Mouse (Mus musculus): ENCODE results near the gene Kpna2. TPM values are rescaled to one million over a fixed set of nuclear protein-coding genes. Genes with fewer than 3 reads are reported as not detected.

The Kpna2 gene
- 439 and 461 TPM in 2 replicates for polyA plus RNA-seq (2012; rRNA removed)

GRCm38 (mm10) chr11:106999151-106999948 is at the start of gene Kpna2:
Gene Kpna2, minus strand, starts transcription at chr11:106999541.

GRCm38 (mm10) chr11:107025411-107026321 is 26.3 kb upstream of the Kpna2 start, which contains the start of gene 1810010H24Rik:
Gene 1810010H24Rik, plus strand, starts transcription at chr11:107025681.

Other genes starting within 250 kb of the Kpna2 start
- 16.7 and 26.3 TPM in 2 replicates for gene Pecam1, start 248.9 kb downstream of the Kpna2 start, polyA plus RNA-seq (2012; rRNA removed)
- 0.77 and 1.0 TPM in 2 replicates for gene Milr1, start 248.3 kb downstream of the Kpna2 start, polyA plus RNA-seq (2012; rRNA removed)
- 8.3 and 10.8 TPM in 2 replicates for gene Polg2, start 220.0 kb downstream of the Kpna2 start, polyA plus RNA-seq (2012; rRNA removed)
- 671 and 1,179 TPM in 2 replicates for gene Ddx5, start 210.4 kb downstream of the Kpna2 start, polyA plus RNA-seq (2012; rRNA removed)
- gene Cep95, start 210.3 kb downstream of the Kpna2 start, polyA plus RNA-seq (2012; rRNA removed) = 32.5 and 33.3 TPM in 2 replicates
- 16.7 and 26.5 TPM in 2 replicates for gene Smurf2, start 78.8 kb downstream of the Kpna2 start, polyA plus RNA-seq (2012; rRNA removed)
- gene 1810010H24Rik, start 26.1 kb upstream of the Kpna2 start, polyA plus RNA-seq (2012; rRNA removed) = 1.8 and 2.3 TPM in 2 replicates
- gene Bptf, start 132.6 kb upstream of the Kpna2 start, polyA plus RNA-seq (2012; rRNA removed) = 65.3 and 93.0 TPM in 2 replicates
- gene Nol11, start 189.8 kb upstream of the Kpna2 start, polyA plus RNA-seq (2012; rRNA removed) = 23.7 and 40.3 TPM in 2 replicates

Measured in central nervous system, embryonic 11.5 days (tissue).